Mouse (Mus musculus) CH12.LX (cell line): Measurements from ENCODE around the gene Msh5.

Source experiments
- CTCF ChIP-seq, 2 experiments: IDR thresholded peaks in 1 of 2; conservative IDR thresholded peaks in 1 of 2; 2 replicates each; pipeline ENCODE4 v1.5.1; 2011 to 2012; ENCODE audit warnings: low read depth in 2 of 2, low read length in 2 of 2, improper control_type of control experiment in 1 of 2, inconsistent platforms in 1 of 2, mild to moderate bottlenecking in 1 of 2, moderate library complexity in 1 of 2
- ELF1 ChIP-seq: IDR thresholded peaks from 2 replicates; pipeline ENCODE4 v1.6.1; 2014; ENCODE audit warnings: low read depth, mild to moderate bottlenecking, inconsistent platforms, low read length, improper control_type of control experiment
- GABPA ChIP-seq: IDR thresholded peaks from 2 replicates; pipeline ENCODE4 v1.6.1; 2012; ENCODE audit warnings: low read depth, low read length, improper control_type of control experiment, inconsistent platforms; ENCODE audit not compliant: insufficient replicate concordance
- HCFC1 ChIP-seq: IDR thresholded peaks from 2 replicates; pipeline ENCODE4 v1.6.1; 2012; ENCODE audit warnings: low read depth, mild to moderate bottlenecking, inconsistent platforms, low read length, improper control_type of control experiment
- KAT2A ChIP-seq: IDR thresholded peaks from 2 replicates; pipeline ENCODE4 v1.6.1; 2012; ENCODE audit warnings: low read length, improper control_type of control experiment, inconsistent platforms; ENCODE audit not compliant: insufficient replicate concordance
- MXI1 ChIP-seq: IDR thresholded peaks from 2 replicates; pipeline ENCODE4 v1.6.1; 2011; ENCODE audit warnings: mild to moderate bottlenecking, low read depth, low read length, improper control_type of control experiment
- POLR2A ChIP-seq: IDR thresholded peaks from 2 replicates; pipeline ENCODE4 v1.6.1; 2011; ENCODE audit warnings: low read depth, mild to moderate bottlenecking, improper control_type of control experiment, low read length

DNA sequence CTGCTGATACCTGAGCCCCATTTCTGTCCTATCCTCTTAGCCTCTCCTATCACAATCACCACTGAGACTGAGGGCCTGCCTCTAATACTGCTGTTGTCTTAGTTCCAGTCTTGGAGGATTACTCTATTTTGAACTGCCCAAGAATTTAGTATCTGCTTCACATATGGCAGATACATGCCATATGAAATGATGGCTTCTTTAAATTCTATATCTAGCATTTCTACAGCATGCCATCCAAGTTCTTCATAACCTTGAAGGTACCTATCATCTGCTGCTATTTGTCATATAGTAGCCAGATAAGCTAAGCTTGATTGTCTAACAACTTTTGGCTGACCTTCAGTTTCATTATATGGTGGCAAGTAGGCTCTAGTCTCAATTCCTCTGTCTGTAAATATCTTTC is 51.8 kb downstream of the Msh5 start:
- TF ChIP-seq CTCF (conservative IDR thresholded peaks at IDR 0.05 in 1 of 2, IDR thresholded peaks at IDR 0.05 in 1 of 2; ENCODE audit: low read depth in 2 of 2, low read length in 2 of 2) (no peak), MXI1 (no peak), KAT2A (no peak), ELF1 (no peak), POLR2A (no peak), GABPA (no peak), HCFC1 (no peak)
